Mouse (Mus musculus) adrenal gland, adult (tissue): ENCODE measurements around the gene Crtc3.

ENCODE experiments used
- DNase-seq, 2 experiments: peaks; one replicate each; pipeline ENCODE4 v3.0.0; 2022 to 2023; ENCODE audit warnings: low spot score in 1 of 2; ENCODE audit not compliant: inconsistent age in 2 of 2

The Crtc3 gene

GRCm38 (mm10) chr7:80687721-80688555 is 739 bp downstream of the Crtc3 start:
- DNase-seq: peak; percentile 74 to 91

GRCm38 (mm10) chr7:80685639-80686038 is 3.0 kb downstream of the Crtc3 start:
- DNase-seq: no peak

- DNase-seq: peak; percentile 32 to 67
Measured at GRCm38 (mm10) chr7:80682630-80683029, 6.0 kb downstream of the Crtc3 start.

- DNase-seq: peak; percentile 17 to 59
Measured at GRCm38 (mm10) chr7:80680218-80680847, 8.3 kb downstream of the Crtc3 start.

GRCm38 (mm10) chr7:80672323-80672722 is 16.4 kb downstream of the Crtc3 start:
- DNase-seq: no peak

GRCm38 (mm10) chr7:80670889-80671288 is 17.8 kb downstream of the Crtc3 start:
- no peak for DNase-seq

- DNase-seq: peak in 1 of 2 experiments; percentile 66
Measured at GRCm38 (mm10) chr7:80667190-80667589, 21.5 kb downstream of the Crtc3 start.

GRCm38 (mm10) chr7:80666198-80666915 is 22.3 kb downstream of the Crtc3 start:
- peak in 1 of 2 experiments; percentile 79 for DNase-seq

- no peak for DNase-seq
Measured at GRCm38 (mm10) chr7:80661082-80661481, 27.6 kb downstream of the Crtc3 start.

GRCm38 (mm10) chr7:80660619-80661018 is 28.1 kb downstream of the Crtc3 start:
- peak; percentile 78 to 88 for DNase-seq

- DNase-seq: peak; percentile 65 to 86
Measured at GRCm38 (mm10) chr7:80657896-80658295, 30.8 kb downstream of the Crtc3 start.

GRCm38 (mm10) chr7:80655350-80656013 is 33.2 kb downstream of the Crtc3 start:
- no peak for DNase-seq

GRCm38 (mm10) chr7:80654926-80655325 is 33.8 kb downstream of the Crtc3 start:
- DNase-seq: no peak

GRCm38 (mm10) chr7:80654393-80654792 is 34.3 kb downstream of the Crtc3 start:
- DNase-seq: no peak

GRCm38 (mm10) chr7:80653971-80654370 is 34.7 kb downstream of the Crtc3 start:
- no peak for DNase-seq

- peak; percentile 70 to 87 for DNase-seq
Measured at GRCm38 (mm10) chr7:80653077-80653476, 35.6 kb downstream of the Crtc3 start.

GRCm38 (mm10) chr7:80652289-80652688 is 36.4 kb downstream of the Crtc3 start:
- no peak for DNase-seq

GRCm38 (mm10) chr7:80647437-80647871 is 41.2 kb downstream of the Crtc3 start:
- peak; percentile 56 to 79 for DNase-seq

GRCm38 (mm10) chr7:80646093-80647025 is 42.3 kb downstream of the Crtc3 start:
- DNase-seq: no peak
